Mouse (Mus musculus): ENCODE measurements around the gene Ak8. TPM values are rescaled to one million over a fixed set of nuclear protein-coding genes. Genes with fewer than 3 reads are reported as not detected.
A peak's percentile ranks its signal among the peaks of the same experiment; 100 is the strongest.

Gene Ak8
- polyA plus RNA-seq, 1 experiment from 2014 or later: 0.41 TPM

DNA sequence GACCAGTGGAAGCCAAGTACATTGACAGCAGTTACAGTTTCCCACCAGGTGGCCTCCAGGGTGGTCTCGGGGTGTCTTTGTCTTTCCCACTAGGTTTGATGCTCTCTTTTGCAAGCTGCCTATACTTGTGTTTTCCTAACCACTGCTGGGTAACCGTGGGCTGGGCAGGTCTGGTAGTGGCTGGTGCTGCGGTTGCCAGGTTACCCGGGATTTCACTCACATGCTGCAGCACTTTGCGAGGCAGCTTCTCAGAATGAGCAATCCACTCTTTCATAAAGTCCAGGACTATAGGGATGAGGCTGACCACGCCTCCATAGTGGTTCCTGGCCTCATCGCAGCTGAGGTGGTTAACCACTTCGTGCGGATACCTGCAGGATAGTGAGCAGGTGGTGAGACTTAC, 7.3 kb upstream of the Ak8 start:
- H3K4me3 ChIP-seq: no peak overlapping the region
- H3K4me1 ChIP-seq: peaks cover under 1% of the 10 kb centered on the region; the same call in 1 of the 2 replicates
- WGBS: 83% methylated on average over 9 of the region's 9 CpGs
- no peaks in the 10 kb centered on the region for H3K9me3 ChIP-seq (replicated peaks)
- H3K27me3 ChIP-seq (ENCODE audit: low read depth, poor library complexity, severe bottlenecking): peaks cover 6% of the 10 kb centered on the region; the same call in 1 of the 2 replicates
- H3K27ac ChIP-seq: no peak overlapping the region
- H3K36me3 ChIP-seq: peaks cover 11% of the 10 kb centered on the region
- DNase-seq (ENCODE audit: low spot score): no peak

GRCm38 (mm10) chr2:28698566-28698965, 1.4 kb upstream of the Ak8 start:
- H3K36me3 ChIP-seq: no peaks in the 10 kb centered on the region
- WGBS: 76% methylated on average over 5 of the region's 5 CpGs
- peak overlapping the region; percentile 76; the same call in 1 of the 2 replicates for H3K27ac ChIP-seq
- no peak for DNase-seq (ENCODE audit: low spot score)
- no peaks in the 10 kb centered on the region for H3K9me3 ChIP-seq (replicated peaks)
- no peak overlapping the region; the same call in 1 of the 2 replicates for H3K4me3 ChIP-seq
- H3K4me1 ChIP-seq: peaks cover 36% of the 10 kb centered on the region
- peaks cover 23% of the 10 kb centered on the region; the same call in 1 of the 2 replicates for H3K27me3 ChIP-seq (ENCODE audit: low read depth, poor library complexity, severe bottlenecking)

DNA sequence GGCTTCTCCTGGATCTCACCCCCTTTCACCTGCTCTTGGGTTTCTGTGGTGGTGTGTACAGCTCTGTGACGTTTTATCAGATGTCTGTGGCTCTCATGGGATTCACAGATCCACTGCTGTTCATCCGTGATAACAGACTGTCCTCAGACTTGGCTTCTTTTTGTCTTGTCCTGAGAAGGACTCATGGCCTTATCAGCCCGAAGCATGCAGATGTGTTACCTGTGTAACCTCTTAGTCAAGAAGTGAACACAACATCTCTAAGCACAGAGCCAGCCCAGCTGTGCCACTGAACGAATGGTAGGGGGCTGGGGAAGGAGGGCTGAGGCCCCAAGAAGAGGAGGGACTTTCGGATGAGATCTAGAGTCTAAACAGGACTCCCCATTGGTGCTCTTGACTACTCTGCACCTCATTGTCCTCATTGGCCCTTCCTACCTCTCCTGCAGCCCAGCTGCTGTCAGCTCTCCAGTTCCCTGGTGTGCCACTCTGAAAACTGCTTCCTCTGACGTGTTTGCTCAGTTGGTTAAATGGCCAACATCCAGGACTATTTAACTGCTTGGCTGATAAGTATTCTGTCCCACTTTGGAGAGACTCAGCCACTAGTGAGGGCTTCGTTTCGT, 1.8 kb downstream of the Ak8 start:
- peaks cover 59% of the 10 kb centered on the region for H3K4me1 ChIP-seq
- peaks cover 20% of the 10 kb centered on the region; the same call in 1 of the 2 replicates for H3K27me3 ChIP-seq (ENCODE audit: low read depth, poor library complexity, severe bottlenecking)
- 75% methylated on average over 8 of the region's 8 CpGs for WGBS
- no peaks in the 10 kb centered on the region for H3K36me3 ChIP-seq
- H3K9me3 ChIP-seq (replicated peaks): no peaks in the 10 kb centered on the region
- DNase-seq (ENCODE audit: low spot score): no peak
- no peak overlapping the region for H3K27ac ChIP-seq
- no peak overlapping the region for H3K4me3 ChIP-seq

DNA sequence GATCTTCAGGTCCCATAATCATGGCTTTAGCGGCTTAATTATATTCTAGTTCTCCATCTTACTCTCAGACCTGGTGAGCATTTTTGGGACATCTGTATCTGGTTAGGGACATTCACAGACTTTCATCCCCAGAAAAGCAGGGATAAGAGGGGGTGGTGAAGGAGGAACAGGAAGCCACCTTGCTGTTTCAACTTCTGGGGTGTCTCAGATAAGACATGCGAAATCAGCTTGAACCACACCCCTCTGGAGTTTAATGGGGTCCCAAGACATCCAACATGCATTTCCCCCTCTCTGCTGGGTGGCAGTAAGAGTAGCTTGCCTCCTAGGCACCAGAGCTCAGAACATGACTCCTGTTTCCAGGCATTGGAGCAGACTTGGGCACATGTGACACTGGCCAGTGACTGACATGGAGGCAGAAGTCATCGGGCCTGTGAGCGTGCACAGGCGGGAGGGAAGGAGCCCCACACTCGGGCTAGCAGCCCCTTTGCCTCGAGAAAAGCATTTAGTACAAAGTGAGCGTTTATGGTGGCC, 6.2 kb downstream of the Ak8 start:
- H3K4me3 ChIP-seq: no peak overlapping the region
- no peaks in the 10 kb centered on the region for H3K36me3 ChIP-seq
- no peaks in the 10 kb centered on the region for H3K9me3 ChIP-seq (replicated peaks)
- peaks cover 54% of the 10 kb centered on the region for H3K4me1 ChIP-seq
- 40% methylated on average over 8 of the region's 8 CpGs for WGBS
- no peak for DNase-seq (ENCODE audit: low spot score)
- peaks cover 8% of the 10 kb centered on the region for H3K27me3 ChIP-seq (ENCODE audit: low read depth, poor library complexity, severe bottlenecking)
- 0 out of 2 replicates have a peak overlapping the region, but pooled peaks have one; percentile 16 for H3K27ac ChIP-seq

DNA sequence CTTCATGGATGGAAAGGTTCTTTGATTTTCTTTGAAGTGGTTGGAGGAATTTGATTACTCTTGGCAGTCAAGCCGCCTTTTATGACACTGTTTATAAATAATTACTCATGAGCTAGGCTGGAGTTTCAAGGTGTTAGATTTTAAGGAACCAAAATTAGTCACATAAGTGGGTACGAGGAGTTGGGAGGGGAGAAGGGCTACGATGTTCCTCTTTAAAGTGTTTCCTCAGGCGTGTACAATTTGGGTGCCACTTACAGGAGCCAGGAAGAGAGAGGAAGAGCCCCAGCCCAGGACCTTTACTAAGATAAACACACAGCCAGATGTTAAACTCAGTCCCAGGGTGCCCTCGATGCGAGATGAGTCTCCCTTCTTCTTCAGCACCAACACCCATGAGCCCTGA, 6.8 kb downstream of the Ak8 start:
- no peaks in the 10 kb centered on the region for H3K9me3 ChIP-seq (replicated peaks)
- 0 out of 2 replicates have a peak overlapping the region, but pooled peaks have one; percentile 2 for H3K27ac ChIP-seq
- 56% methylated on average over 6 of the region's 6 CpGs for WGBS
- DNase-seq (ENCODE audit: low spot score): no peak
- H3K4me1 ChIP-seq: peaks cover 55% of the 10 kb centered on the region
- no peak overlapping the region for H3K4me3 ChIP-seq
- peaks cover 5% of the 10 kb centered on the region for H3K27me3 ChIP-seq (ENCODE audit: low read depth, poor library complexity, severe bottlenecking)
- no peaks in the 10 kb centered on the region for H3K36me3 ChIP-seq

GRCm38 (mm10) chr2:28713036-28713435, 13.1 kb downstream of the Ak8 start:
- H3K36me3 ChIP-seq: no peaks in the 10 kb centered on the region
- DNase-seq (ENCODE audit: low spot score): no peak
- 86% methylated on average over 8 of the region's 8 CpGs for WGBS
- peaks cover 29% of the 10 kb centered on the region for H3K4me1 ChIP-seq
- H3K9me3 ChIP-seq (replicated peaks): no peaks in the 10 kb centered on the region
- no peak overlapping the region for H3K4me3 ChIP-seq
- peaks cover 13% of the 10 kb centered on the region; the same call in 1 of the 2 replicates for H3K27me3 ChIP-seq (ENCODE audit: low read depth, poor library complexity, severe bottlenecking)
- H3K27ac ChIP-seq: peak overlapping the region; percentile 68

- no peak for DNase-seq (ENCODE audit: low spot score)
- Histone ChIP-seq H3K36me3 (no peaks in the 10 kb centered on the region), H3K4me3 (no peak overlapping the region), H3K9me3 (replicated peaks) (no peaks in the 10 kb centered on the region), H3K27me3 (ENCODE audit: low read depth, poor library complexity, severe bottlenecking) (peaks cover 15% of the 10 kb centered on the region), H3K27ac (no peak overlapping the region), H3K4me1 (peaks cover 8% of the 10 kb centered on the region)
- 93% methylated on average over 8 of the region's 8 CpGs for WGBS
These were observed 22.5 kb downstream of the Ak8 start for GRCm38 (mm10) chr2:28722419-28722818.

- Histone ChIP-seq H3K36me3 (no peaks in the 10 kb centered on the region), H3K4me1 (peaks cover 16% of the 10 kb centered on the region), H3K27ac (no peak overlapping the region), H3K9me3 (replicated peaks) (no peaks in the 10 kb centered on the region), H3K4me3 (no peak overlapping the region), H3K27me3 (ENCODE audit: low read depth, poor library complexity, severe bottlenecking) (peaks cover 29% of the 10 kb centered on the region)
- WGBS: 54% methylated on average over 9 of the region's 9 CpGs
- DNase-seq (ENCODE audit: low spot score): no peak
These were observed 23.9 kb downstream of the Ak8 start for GRCm38 (mm10) chr2:28723912-28724311.

DNA sequence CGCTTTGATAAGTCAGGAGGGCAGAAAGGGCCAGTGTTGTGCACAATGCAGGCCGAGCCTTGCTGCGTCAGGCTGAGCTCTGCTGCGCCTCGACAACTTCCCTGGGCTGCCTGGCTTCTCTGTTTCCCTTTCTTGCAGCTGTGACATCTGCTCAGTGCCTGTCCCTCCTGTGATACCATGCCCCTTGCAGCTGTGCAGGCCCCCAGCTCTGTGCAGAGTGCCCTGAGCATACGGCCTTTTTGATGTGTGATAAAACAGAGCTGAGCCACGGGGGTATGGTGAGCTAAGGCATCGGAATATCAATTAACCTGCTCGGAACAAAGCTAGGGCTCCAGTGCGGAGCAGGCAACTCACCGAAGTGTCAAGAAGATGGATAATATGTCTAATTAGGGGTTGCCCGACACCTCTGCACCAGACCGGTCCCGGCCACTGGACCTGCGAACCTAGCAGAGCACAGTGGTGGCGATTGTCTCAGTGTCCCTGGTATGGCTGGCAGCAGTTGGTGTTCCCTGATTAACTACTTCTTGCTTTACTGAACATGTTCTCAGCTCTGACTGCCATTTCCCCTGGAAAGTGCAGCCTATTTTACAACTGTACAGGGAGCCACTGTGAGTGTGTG, 27.9 kb downstream of the Ak8 start:
- Histone ChIP-seq H3K27me3 (ENCODE audit: low read depth, poor library complexity, severe bottlenecking) (peaks cover 35% of the 10 kb centered on the region), H3K36me3 (no peaks in the 10 kb centered on the region), H3K9me3 (replicated peaks) (no peaks in the 10 kb centered on the region), H3K27ac (0 out of 2 replicates have a peak overlapping the region, but pooled peaks have one; percentile 37), H3K4me1 (peaks cover 16% of the 10 kb centered on the region), H3K4me3 (no peak overlapping the region)
- no peak for DNase-seq (ENCODE audit: low spot score)
- 6% methylated on average over 16 of the region's 16 CpGs for WGBS

DNA sequence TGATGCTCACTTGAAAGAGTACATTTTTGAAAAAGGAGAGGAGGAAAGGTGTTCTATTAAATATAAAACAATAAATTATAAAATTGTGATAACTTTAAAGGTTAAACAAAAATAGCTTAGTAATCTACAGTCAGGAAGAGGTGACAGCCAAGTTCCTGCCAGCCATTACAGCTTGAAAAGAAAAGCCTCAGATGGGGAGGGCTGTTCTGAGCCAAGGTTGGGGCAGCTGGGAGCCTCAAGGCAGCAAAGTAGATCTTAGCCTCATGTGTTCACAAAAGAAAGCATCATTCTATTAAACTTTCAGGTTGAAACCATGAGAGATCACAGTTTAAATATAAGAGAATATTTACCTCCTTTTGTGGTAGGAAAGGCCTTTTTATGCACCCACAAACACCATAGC, 30.7 kb downstream of the Ak8 start:
- Histone ChIP-seq H3K4me3 (no peak overlapping the region), H3K27me3 (ENCODE audit: low read depth, poor library complexity, severe bottlenecking) (peaks cover 40% of the 10 kb centered on the region), H3K27ac (no peak overlapping the region), H3K36me3 (no peaks in the 10 kb centered on the region), H3K4me1 (peaks cover 15% of the 10 kb centered on the region), H3K9me3 (replicated peaks) (no peaks in the 10 kb centered on the region)
- DNase-seq (ENCODE audit: low spot score): no peak

DNA sequence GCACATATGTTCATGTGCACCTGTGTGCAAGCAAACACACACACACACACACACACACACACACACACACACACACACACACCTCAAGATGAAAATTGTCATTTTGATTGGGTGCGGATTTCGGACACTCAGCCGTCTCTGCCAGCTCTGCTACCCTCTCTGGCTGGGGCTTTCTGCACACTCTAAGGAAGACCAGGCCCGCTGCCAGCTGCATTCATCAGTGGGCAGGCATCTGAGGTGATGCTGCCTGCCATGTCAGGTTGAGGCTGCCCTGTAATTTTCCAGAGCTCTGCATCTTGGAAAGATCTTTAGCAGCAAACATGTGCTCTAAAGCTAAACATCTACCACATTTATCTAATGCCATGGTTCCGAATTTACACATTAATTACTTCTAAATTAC, 37.1 kb downstream of the Ak8 start:
- H3K9me3 ChIP-seq (replicated peaks): no peaks in the 10 kb centered on the region
- DNase-seq (ENCODE audit: low spot score): no peak
- no peaks in the 10 kb centered on the region for H3K36me3 ChIP-seq
- H3K27me3 ChIP-seq (ENCODE audit: low read depth, poor library complexity, severe bottlenecking): peaks cover 38% of the 10 kb centered on the region
- 90% methylated on average over 5 of the region's 5 CpGs for WGBS
- H3K27ac ChIP-seq: no peak overlapping the region
- no peak overlapping the region for H3K4me3 ChIP-seq
- peaks cover 8% of the 10 kb centered on the region for H3K4me1 ChIP-seq

- peaks cover 14% of the 10 kb centered on the region for H3K4me1 ChIP-seq
- no peaks in the 10 kb centered on the region for H3K9me3 ChIP-seq (replicated peaks)
- no peak for DNase-seq (ENCODE audit: low spot score)
- H3K36me3 ChIP-seq: no peaks in the 10 kb centered on the region
- no peak overlapping the region for H3K4me3 ChIP-seq
- 92% methylated on average over 5 of the region's 5 CpGs for WGBS
- no peak overlapping the region for H3K27ac ChIP-seq
- peaks cover 41% of the 10 kb centered on the region for H3K27me3 ChIP-seq (ENCODE audit: low read depth, poor library complexity, severe bottlenecking)
These were observed 40.2 kb downstream of the Ak8 start for GRCm38 (mm10) chr2:28740159-28740558.

DNA sequence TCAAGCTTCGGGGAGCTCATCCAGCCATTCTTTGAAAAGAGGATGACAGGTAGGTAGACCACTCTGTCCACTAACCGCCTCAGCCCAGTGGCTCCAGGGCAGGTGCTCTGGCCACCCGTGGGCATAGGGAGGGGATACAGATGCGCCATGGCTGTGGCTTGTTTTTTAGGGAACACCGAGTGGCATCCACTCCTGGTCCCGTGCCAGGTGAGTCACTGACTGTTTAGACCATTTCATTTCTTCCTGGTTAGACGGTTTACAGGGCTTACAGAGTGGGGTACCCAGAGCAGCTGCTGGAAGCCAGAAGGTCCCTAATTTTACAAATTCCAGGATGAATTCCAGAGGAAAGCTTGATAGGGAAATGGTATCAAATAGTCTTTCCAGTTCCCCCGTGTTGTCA, 42.7 kb downstream of the Ak8 start:
- 0 out of 2 replicates have a peak, but pooled peaks cover 6% of the 10 kb centered on the region for H3K4me1 ChIP-seq
- no peaks in the 10 kb centered on the region for H3K36me3 ChIP-seq
- H3K27me3 ChIP-seq (ENCODE audit: low read depth, poor library complexity, severe bottlenecking): peaks cover 48% of the 10 kb centered on the region
- H3K4me3 ChIP-seq: no peak overlapping the region
- no peak for DNase-seq (ENCODE audit: low spot score)
- no peak overlapping the region for H3K27ac ChIP-seq
- no peaks in the 10 kb centered on the region for H3K9me3 ChIP-seq (replicated peaks)
- 80% methylated on average over 8 of the region's 8 CpGs for WGBS

Measured in limb, embryonic 10.5 days (tissue).